Mouse (Mus musculus) layer of hippocampus, adult 8-10 months (tissue): ENCODE measurements around the gene Gm14525. TPM values are rescaled to one million over a fixed set of nuclear protein-coding genes. Genes with fewer than 3 reads are reported as not detected.
"Not testable (repeated sequence)": the region's sequence is repeated elsewhere in the genome, so short reads cannot be mapped to it uniquely, and the experiment has no call there.

Experiments
- DNase-seq, 2 experiments: peaks; one replicate each; pipeline ENCODE4 v3.0.0; 2022; ENCODE audit warnings: low spot score in 2 of 2
- total RNA-seq, 4 experiments: library from RNA; stranded (reverse); gene quantifications; 2 replicates each; pipeline ENCODE4 v1.2.4; 2022

Gm14525 gene
- total RNA-seq, result not detected

- not testable (repeated sequence) for DNase-seq
These were observed at the start of gene Gm14525 for GRCm38 (mm10) chrX:26702538-26702937. Gene Gm14525 (minus strand): TSS chrX:26702638.

Other genes starting within 250 kb of the Gm14525 start
- gene Slx, start 157.1 kb downstream of the Gm14525 start, total RNA-seq, result not detected
- gene Gm6121, start 233.1 kb upstream of the Gm14525 start, total RNA-seq, result not detected